Mouse (Mus musculus) frontal cortex, adult (tissue): ENCODE data around the gene 4931414P19Rik.

Experiments
- ATAC-seq: cut with Nextera tagmentation; 2 replicates; pipeline ENCODE4 v1.9.2; 2017; ENCODE audit warnings: mild to moderate bottlenecking, moderate library complexity, mixed read lengths; ENCODE audit not compliant: low TSS enrichment

The 4931414P19Rik gene

GRCm38 (mm10) chr14:54544703-54545102, 61.1 kb downstream of the 4931414P19Rik start:
- ATAC-seq: no peak

GRCm38 (mm10) chr14:54540771-54541170, 65.0 kb downstream of the 4931414P19Rik start:
- ATAC-seq: no peak

GRCm38 (mm10) chr14:54538580-54538979, 67.2 kb downstream of the 4931414P19Rik start:
- ATAC-seq: no peak
